In the genomic region with DNA sequence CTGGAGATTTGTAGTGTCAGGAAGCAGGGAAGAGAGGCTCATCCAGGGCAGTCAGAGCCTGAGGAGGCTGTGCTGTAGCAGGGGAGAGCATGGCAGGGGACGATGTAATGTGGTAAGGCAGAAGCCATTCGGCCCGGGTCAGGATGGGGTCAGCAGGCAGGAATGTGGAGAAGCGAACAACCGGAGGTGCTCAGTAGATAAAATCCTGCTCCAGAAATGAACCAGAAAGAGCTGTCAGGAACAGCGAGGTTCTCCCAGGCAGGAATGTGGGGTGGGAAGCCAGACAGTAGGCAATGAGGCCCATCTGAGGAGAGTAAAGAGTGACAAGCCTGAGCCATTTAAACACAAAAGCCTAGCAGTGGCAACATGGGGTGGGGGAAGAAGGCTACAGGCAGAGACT, we compare ENCODE assay signal across 8 mouse cellular contexts.
DNase-seq lines count a peak whose midpoint lies in the region; ATAC-seq and TF ChIP-seq lines count a peak whose summit lies in the region.

No protein-coding gene starts in this region.

- H3K36me3 ChIP-seq in forebrain, embryonic 10.5 days (replicated peaks), result peaks cover 58% of the 10 kb centered on the region
- H3K36me3 ChIP-seq in forebrain, embryonic 16.5 days (ENCODE audit: control insufficient read depth, insufficient read depth), result no peaks in the 10 kb centered on the region
- no peaks in the 10 kb centered on the region for H3K36me3 ChIP-seq in lung, embryonic 15.5 days
- H3K36me3 ChIP-seq in limb, embryonic 13.5 days, result peaks cover 3% of the 10 kb centered on the region; the same call in 1 of the 2 replicates
- no peaks in the 10 kb centered on the region for H3K36me3 ChIP-seq in stomach, embryonic 16.5 days (ENCODE audit: control insufficient read depth, insufficient read depth, low read length)

- H3K4me3 ChIP-seq in forebrain, embryonic 10.5 days, result no peak overlapping the region
- no peak overlapping the region for H3K4me3 ChIP-seq in forebrain, embryonic 16.5 days (replicated peaks; ENCODE audit: low read length)
- no peak overlapping the region for H3K4me3 ChIP-seq in lung, embryonic 15.5 days
- H3K4me3 ChIP-seq in lung, adult 2 months (replicated peaks; ENCODE audit: extremely low read depth, low read depth, low read length), result no peak overlapping the region
- no peak overlapping the region for H3K4me3 ChIP-seq in limb, embryonic 13.5 days
- no peak overlapping the region for H3K4me3 ChIP-seq in stomach, embryonic 16.5 days (replicated peaks; ENCODE audit: low read length)

- peaks cover 90% of the 10 kb centered on the region for H3K4me1 ChIP-seq in forebrain, embryonic 10.5 days
- H3K4me1 ChIP-seq in forebrain, embryonic 16.5 days (replicated peaks; ENCODE audit: control insufficient read depth, insufficient read depth, low read length), result peaks cover 34% of the 10 kb centered on the region
- H3K4me1 ChIP-seq in lung, embryonic 15.5 days, result peaks cover 56% of the 10 kb centered on the region
- H3K4me1 ChIP-seq in lung, adult 2 months (ENCODE audit: control insufficient read depth, insufficient read depth, low read length), result peaks cover 14% of the 10 kb centered on the region
- H3K4me1 ChIP-seq in limb, embryonic 13.5 days, result peaks cover 68% of the 10 kb centered on the region
- peaks cover 33% of the 10 kb centered on the region for H3K4me1 ChIP-seq in stomach, embryonic 16.5 days (ENCODE audit: control insufficient read depth, insufficient read depth, low read length)

- H3K9ac ChIP-seq in forebrain, embryonic 16.5 days (replicated peaks; ENCODE audit: low read depth, low read length), result no peak overlapping the region
- H3K9ac ChIP-seq in lung, embryonic 15.5 days, result no peak overlapping the region
- H3K9ac ChIP-seq in limb, embryonic 13.5 days, result 0 out of 2 replicates have a peak overlapping the region, but pooled peaks have one; percentile 25
- peak overlapping the region; percentile 56 for H3K9ac ChIP-seq in stomach, embryonic 16.5 days (ENCODE audit: low read length)

- TF ChIP-seq POLR2A in lung, adult 2 months (IDR thresholded peaks at IDR 0.05; ENCODE audit: borderline replicate concordance, extremely low read depth, low read depth, low read length), result no peak

- 33% methylated on average over 6 of the region's 6 CpGs for WGBS in forebrain, embryonic 10.5 days
- WGBS in forebrain, embryonic 16.5 days, result 57% methylated on average over 6 of the region's 6 CpGs
- WGBS in lung, embryonic 15.5 days, result 4% methylated on average over 6 of the region's 6 CpGs
- WGBS in lung, adult 2 months, result 33% methylated on average over 6 of the region's 6 CpGs
- WGBS in limb, embryonic 13.5 days, result 9% methylated on average over 6 of the region's 6 CpGs
- WGBS in stomach, embryonic 16.5 days, result 9% methylated on average over 6 of the region's 6 CpGs

- peak overlapping the region; percentile 81 for H3K27ac ChIP-seq in forebrain, embryonic 10.5 days
- no peak overlapping the region for H3K27ac ChIP-seq in forebrain, embryonic 16.5 days (ENCODE audit: low read length)
- peak overlapping the region; percentile 74 for H3K27ac ChIP-seq in lung, embryonic 15.5 days
- peak overlapping the region; percentile 61 for H3K27ac ChIP-seq in limb, embryonic 13.5 days
- H3K27ac ChIP-seq in stomach, embryonic 16.5 days (ENCODE audit: low read length), result 0 out of 2 replicates have a peak overlapping the region, but pooled peaks have one; percentile 48

- H3K4me2 ChIP-seq in forebrain, embryonic 16.5 days (ENCODE audit: low read length), result no peak overlapping the region
- H3K4me2 ChIP-seq in lung, embryonic 15.5 days, result no peak overlapping the region
- H3K4me2 ChIP-seq in limb, embryonic 13.5 days (replicated peaks), result 0 out of 2 replicates have a peak overlapping the region, but pooled peaks have one; percentile 16
- no peak overlapping the region for H3K4me2 ChIP-seq in stomach, embryonic 16.5 days (ENCODE audit: low read depth, low read length)

- no peaks in the 10 kb centered on the region for H3K27me3 ChIP-seq in forebrain, embryonic 10.5 days (ENCODE audit: poor library complexity, severe bottlenecking)
- no peaks in the 10 kb centered on the region for H3K27me3 ChIP-seq in forebrain, embryonic 16.5 days (replicated peaks; ENCODE audit: control insufficient read depth, insufficient read depth, low read length)
- H3K27me3 ChIP-seq in lung, embryonic 15.5 days, result no peaks in the 10 kb centered on the region
- H3K27me3 ChIP-seq in limb, embryonic 13.5 days, result peaks cover 35% of the 10 kb centered on the region
- H3K27me3 ChIP-seq in stomach, embryonic 16.5 days (ENCODE audit: control insufficient read depth, insufficient read depth, low read length), result no peaks in the 10 kb centered on the region

- TF ChIP-seq CTCF in lung, adult 2 months (IDR thresholded peaks at IDR 0.05; ENCODE audit: insufficient read depth, low read length), result no peak

- no peak for ATAC-seq in forebrain, embryonic 16.5 days
- ATAC-seq in lung, embryonic 15.5 days (ENCODE audit: borderline replicate concordance, extremely low read depth, low FRiP score, low TSS enrichment), result peak; percentile 33; the same call in 1 of the 2 replicates
- 0 out of 2 replicates have a peak, but pooled peaks have one; percentile 48 for ATAC-seq in limb, embryonic 13.5 days (ENCODE audit: low FRiP score, low read depth)
- peak; percentile 37; the same call in 1 of the 2 replicates for ATAC-seq in stomach, embryonic 16.5 days (ENCODE audit: insufficient read depth, low FRiP score)
- ATAC-seq in megakaryocyte, adult 5-6 weeks (ENCODE audit: poor library complexity, severe bottlenecking), result no peak

- H3K9me3 ChIP-seq in forebrain, embryonic 10.5 days, result no peaks in the 10 kb centered on the region
- H3K9me3 ChIP-seq in forebrain, embryonic 16.5 days (ENCODE audit: control insufficient read depth, low read length), result no peaks in the 10 kb centered on the region
- no peaks in the 10 kb centered on the region for H3K9me3 ChIP-seq in lung, embryonic 15.5 days
- no peaks in the 10 kb centered on the region for H3K9me3 ChIP-seq in limb, embryonic 13.5 days
- H3K9me3 ChIP-seq in stomach, embryonic 16.5 days (replicated peaks; ENCODE audit: control insufficient read depth, low read length), result no peaks in the 10 kb centered on the region

- no peak for DNase-seq in forebrain, embryonic 10.5 days (ENCODE audit: extremely low spot score, low spot score)
- no peak for DNase-seq in lung, adult 2 months
- no peak for DNase-seq in cerebellum, postnatal 4 days (ENCODE audit: low spot score in 2 of 2)

Comparison
In these comparisons a context has a peak if more than half of its experiments do, and no peak if none do; other contexts are left out.
1. ATAC-seq: peak in lung, embryonic 15.5 days (single experiment), limb, embryonic 13.5 days (single experiment) and stomach, embryonic 16.5 days (single experiment); none in forebrain, embryonic 16.5 days (single experiment) and megakaryocyte, adult 5-6 weeks (single experiment).
2. H3K9ac ChIP-seq: peak in limb, embryonic 13.5 days (single experiment) and stomach, embryonic 16.5 days (single experiment); none in forebrain, embryonic 16.5 days (single experiment) and lung, embryonic 15.5 days (single experiment).